Mouse (Mus musculus) central nervous system, embryonic 14 days (tissue): ENCODE data around the gene Satl1. TPM values are rescaled to one million over a fixed set of nuclear protein-coding genes. Genes with fewer than 3 reads are reported as not detected.

Experiments
- polyA plus RNA-seq: library from polyadenylated mRNA; depleted of rRNA; stranded (reverse); fragments of >200 nt; gene quantifications from 2 replicates; pipeline ENCODE4 v1.2.3, GENCODE M21; 2012; rRNA removed

Satl1 gene
- not detected in 2 replicates for polyA plus RNA-seq

GRCm38 (mm10) chrX:112406679-112407078 lies at the start of gene Satl1:
TSS of gene Satl1 (minus strand) at chrX:112406779.

Other genes starting within 250 kb of the Satl1 start
- 0.16 and 0.20 TPM in 2 replicates for gene 4933403O08Rik, start 167.7 kb downstream of the Satl1 start, polyA plus RNA-seq
- gene Apool, start 95.4 kb downstream of the Satl1 start, polyA plus RNA-seq = 15.0 and 16.2 TPM in 2 replicates
- not detected in 2 replicates for gene 2010106E10Rik, start 88.5 kb upstream of the Satl1 start, polyA plus RNA-seq
- 24.7 and 28.9 TPM in 2 replicates for gene Zfp711, start 193.7 kb upstream of the Satl1 start, polyA plus RNA-seq